Mouse (Mus musculus) brown adipose tissue, adult 24 weeks (tissue): Measurements from ENCODE around the gene Vamp4. TPM values are rescaled to one million over a fixed set of nuclear protein-coding genes. Genes with fewer than 3 reads are reported as not detected.
"Not testable (repeated sequence)": the region's sequence is repeated elsewhere in the genome, so short reads cannot be mapped to it uniquely, and the experiment has no call there.

Source experiments
- H3K27ac ChIP-seq: fragments of 200-500 bp; replicated peaks from 2 replicates; pipeline ENCODE4 v1.5.1; 2012; ENCODE audit warnings: low read depth, mild to moderate bottlenecking, low read length
- H3K4me1 ChIP-seq: fragments of 200-500 bp; 2 replicates; pipeline ENCODE4 v1.6.1; 2012; ENCODE audit warnings: low read length, mixed read lengths; ENCODE audit not compliant: control insufficient read depth, insufficient read depth, insufficient read length
- H3K4me3 ChIP-seq: fragments of 200-500 bp; 2 replicates; pipeline ENCODE4 v1.5.1; 2012; ENCODE audit warnings: low read depth, mild to moderate bottlenecking, low read length, moderate library complexity; ENCODE audit not compliant: insufficient read depth
- polyA plus RNA-seq: library from polyadenylated mRNA; stranded (reverse); fragments of >200 nt; gene quantifications from 2 replicates; pipeline ENCODE4 v1.2.4, GENCODE M21; 2012; ENCODE audit not compliant: missing spikeins, insufficient read depth, insufficient read length

Gene Vamp4
- polyA plus RNA-seq, 1 experiment, result 27.5 TPM

DNA sequence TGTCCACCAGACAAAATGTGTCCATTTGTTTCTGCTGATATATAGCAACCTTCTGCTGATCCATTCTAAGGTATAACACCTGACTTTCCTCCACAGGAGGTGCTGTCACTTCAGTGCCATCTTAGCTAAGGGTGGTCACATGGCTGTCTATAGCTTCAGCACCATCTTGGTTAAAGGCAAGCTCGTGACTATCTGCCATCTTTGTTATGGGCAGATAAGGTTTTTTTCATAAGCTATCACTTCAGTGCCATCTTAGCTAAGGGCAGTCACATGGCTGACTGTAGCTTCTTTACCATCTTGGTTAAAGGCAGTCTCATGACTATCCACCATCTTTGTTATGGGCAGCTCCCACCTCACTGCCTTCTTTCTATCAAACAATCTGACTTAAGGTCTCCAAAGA, 45.2 kb downstream of the Vamp4 start:
- Histone ChIP-seq H3K4me1 (no peaks in the 10 kb centered on the region), H3K27ac (no peak overlapping the region), H3K4me3 (no peak overlapping the region)

- H3K4me3 ChIP-seq, result no peak overlapping the region
- no peaks in the 10 kb centered on the region for H3K4me1 ChIP-seq
- no peak overlapping the region for H3K27ac ChIP-seq
Observed at GRCm38 (mm10) chr1:162620487-162620886, 50.2 kb downstream of the Vamp4 start.

GRCm38 (mm10) chr1:162623895-162624294, 53.6 kb downstream of the Vamp4 start:
- Histone ChIP-seq H3K4me1 (no peaks in the 10 kb centered on the region), H3K4me3 (no peak overlapping the region), H3K27ac (no peak overlapping the region)

- no peak overlapping the region for H3K4me3 ChIP-seq
- H3K4me1 ChIP-seq, result no peaks in the 10 kb centered on the region
- no peak overlapping the region for H3K27ac ChIP-seq
Observed at GRCm38 (mm10) chr1:162625229-162625628, 54.9 kb downstream of the Vamp4 start.

DNA sequence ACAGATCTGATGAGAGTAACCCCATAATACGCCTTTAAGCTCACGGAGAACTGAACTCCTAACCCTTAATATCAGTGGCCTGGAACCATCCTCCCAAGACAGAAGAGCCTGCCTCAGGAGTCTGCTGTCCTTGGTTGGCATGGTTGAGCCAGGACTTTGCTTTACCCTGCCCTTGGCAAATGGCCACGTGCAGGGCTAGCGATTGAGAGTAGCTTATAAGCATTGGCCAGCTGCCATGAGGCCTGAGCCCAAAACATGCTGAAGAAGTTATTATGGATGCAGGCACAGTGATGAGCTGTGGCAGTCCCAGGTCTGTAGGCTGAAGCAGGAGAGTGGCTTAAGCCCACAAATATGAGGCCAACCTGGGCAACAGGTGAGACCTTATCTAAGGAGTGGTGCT, 57.5 kb downstream of the Vamp4 start:
- H3K4me3 ChIP-seq, H3K4me1 ChIP-seq, H3K27ac ChIP-seq: not testable (repeated sequence)

- H3K4me3 ChIP-seq, H3K27ac ChIP-seq, H3K4me1 ChIP-seq: not testable (repeated sequence)
Observed at GRCm38 (mm10) chr1:162628326-162628725, 58.0 kb downstream of the Vamp4 start.

GRCm38 (mm10) chr1:162635291-162635931, 65.1 kb downstream of the Vamp4 start:
- not testable (repeated sequence) for H3K4me3 ChIP-seq, H3K4me1 ChIP-seq, H3K27ac ChIP-seq

- peaks cover 2% of the 10 kb centered on the region for H3K4me1 ChIP-seq
- no peak overlapping the region for H3K4me3 ChIP-seq
- no peak overlapping the region for H3K27ac ChIP-seq
Observed at GRCm38 (mm10) chr1:162636516-162636915, 66.2 kb downstream of the Vamp4 start.

DNA sequence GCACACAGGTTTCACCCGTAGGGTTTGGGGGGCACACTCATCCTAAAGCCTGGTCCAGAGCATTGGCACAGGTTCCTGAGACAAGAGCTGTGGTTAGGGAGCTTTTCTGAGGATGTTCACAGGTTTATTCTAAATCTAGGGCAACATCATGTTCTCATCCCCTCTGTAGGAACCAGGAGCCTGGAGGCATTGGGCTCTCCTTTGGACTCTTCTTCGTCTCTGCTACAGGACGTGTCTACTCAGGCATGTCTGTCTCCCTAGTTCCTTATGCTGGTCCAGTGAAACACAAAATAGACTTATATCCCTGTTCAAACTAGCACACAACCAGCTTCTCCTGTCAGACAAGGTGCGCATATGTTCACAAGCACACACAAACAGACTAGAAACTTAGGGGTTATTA, 68.2 kb downstream of the Vamp4 start:
- Histone ChIP-seq H3K4me1 (peaks cover 2% of the 10 kb centered on the region), H3K27ac (no peak overlapping the region), H3K4me3 (no peak overlapping the region)

DNA sequence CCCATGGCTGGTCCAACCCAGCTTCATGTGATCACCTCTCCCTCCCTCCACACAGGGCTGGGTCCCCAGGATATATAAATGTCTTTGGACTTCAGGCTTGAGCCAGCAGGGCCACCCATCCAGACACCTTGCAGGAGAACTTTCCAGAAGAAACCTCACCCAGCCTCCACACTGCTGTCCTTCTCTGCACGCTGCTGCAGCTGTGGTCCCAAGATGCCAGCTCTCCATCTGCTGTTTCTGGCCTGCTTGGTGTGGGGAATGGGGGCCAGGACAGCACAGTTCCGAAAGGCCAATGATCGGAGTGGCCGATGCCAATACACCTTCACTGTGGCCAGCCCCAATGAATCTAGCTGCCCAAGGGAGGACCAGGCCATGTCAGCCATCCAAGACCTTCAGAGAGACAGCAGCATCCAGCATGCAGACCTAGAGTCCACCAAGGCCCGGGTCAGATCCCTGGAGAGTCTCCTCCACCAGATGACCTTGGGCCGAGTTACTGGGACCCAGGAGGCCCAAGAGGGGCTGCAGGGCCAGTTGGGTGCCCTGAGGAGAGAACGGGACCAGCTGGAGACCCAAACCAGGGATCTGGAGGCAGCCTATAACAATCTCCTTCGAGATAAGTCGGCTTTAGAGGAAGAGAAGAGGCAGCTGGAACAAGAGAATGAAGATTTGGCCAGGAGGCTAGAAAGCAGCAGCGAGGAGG, 68.9 kb downstream of the Vamp4 start, which contains the start of gene Myoc:
TSS of gene Myoc (plus strand) at position 105 of the 700 bp plus-strand sequence.
- H3K27ac ChIP-seq, result no peak within 1 kb of the TSS
- H3K4me3 ChIP-seq, result no peak within 1 kb of the TSS
- peaks cover 2% of the 10 kb centered on the region for H3K4me1 ChIP-seq

DNA sequence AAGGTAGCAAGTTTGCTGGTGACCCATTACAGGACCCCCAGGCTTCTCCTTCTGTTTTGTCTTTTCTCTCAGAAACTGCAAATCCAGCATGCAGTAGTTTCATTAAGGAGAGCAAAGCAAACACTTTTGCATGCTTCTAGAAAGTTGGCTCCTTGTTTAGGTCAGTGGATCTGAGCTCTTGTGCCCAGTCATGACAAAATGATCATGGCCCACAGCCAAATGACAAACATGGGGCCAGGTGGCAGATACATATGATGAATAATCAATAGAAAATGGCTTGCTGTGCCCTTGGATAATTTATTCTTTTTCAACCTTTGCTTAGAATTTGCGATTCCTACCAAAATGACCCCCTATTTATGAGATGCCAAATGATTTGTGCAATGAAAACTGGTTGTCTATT, 69.5 kb downstream of the Vamp4 start:
- peaks cover 4% of the 10 kb centered on the region for H3K4me1 ChIP-seq
- H3K4me3 ChIP-seq, result no peak overlapping the region
- H3K27ac ChIP-seq, result no peak overlapping the region

DNA sequence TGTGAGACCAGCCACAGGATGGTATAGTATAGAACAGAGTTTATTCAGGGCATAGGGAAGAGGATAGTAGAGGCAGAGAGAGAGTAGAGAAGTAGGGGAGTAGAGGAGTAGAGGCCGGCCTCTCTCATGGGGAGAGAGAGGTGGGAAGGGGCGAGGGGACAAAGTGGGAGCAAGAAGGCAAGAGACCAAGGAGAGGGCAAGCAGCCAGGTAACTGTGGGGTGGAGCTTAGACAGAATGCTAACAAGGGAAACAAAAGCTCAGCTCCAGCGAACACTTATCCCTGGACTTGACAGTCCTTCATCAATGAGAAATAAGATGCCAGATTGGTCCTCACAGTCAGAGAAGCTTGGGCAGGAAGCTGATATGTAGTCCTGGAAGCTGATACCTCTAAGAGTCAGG, 72.3 kb downstream of the Vamp4 start:
- H3K4me3 ChIP-seq, result no peak overlapping the region
- H3K4me1 ChIP-seq, result peaks cover 4% of the 10 kb centered on the region
- no peak overlapping the region for H3K27ac ChIP-seq

GRCm38 (mm10) chr1:162643752-162644151, 73.4 kb downstream of the Vamp4 start:
- H3K4me3 ChIP-seq, result no peak overlapping the region
- H3K27ac ChIP-seq, result no peak overlapping the region
- peaks cover 4% of the 10 kb centered on the region for H3K4me1 ChIP-seq

GRCm38 (mm10) chr1:162646083-162646686, 75.9 kb downstream of the Vamp4 start:
- no peak overlapping the region for H3K4me3 ChIP-seq
- peaks cover 2% of the 10 kb centered on the region; the same call in 1 of the 2 replicates for H3K4me1 ChIP-seq

GRCm38 (mm10) chr1:162648416-162648815, 78.1 kb downstream of the Vamp4 start:
- H3K4me3 ChIP-seq, result no peak overlapping the region
- H3K4me1 ChIP-seq, result peaks cover 2% of the 10 kb centered on the region; the same call in 1 of the 2 replicates
- H3K27ac ChIP-seq, result no peak overlapping the region

More at GRCm38 (mm10) chr1:162646083-162646686, 75.9 kb downstream of the Vamp4 start:
- no peak overlapping the region for H3K27ac ChIP-seq
